Mouse (Mus musculus) adrenal gland, postnatal 25 days (tissue): ENCODE results near the gene Lysmd4. TPM values are rescaled to one million over a fixed set of nuclear protein-coding genes. Genes with fewer than 3 reads are reported as not detected.

ENCODE experiments used
- DNase-seq: peaks from one replicate; pipeline ENCODE4 v3.0.0; 2021; ENCODE audit warnings: mixed read lengths
- total RNA-seq: library from RNA; stranded (reverse); gene quantifications from 2 replicates; pipeline ENCODE4 v1.2.3, GENCODE M21; 2021

Gene Lysmd4
- total RNA-seq, 1 experiment from 2014 or later = 11.8 TPM

DNA sequence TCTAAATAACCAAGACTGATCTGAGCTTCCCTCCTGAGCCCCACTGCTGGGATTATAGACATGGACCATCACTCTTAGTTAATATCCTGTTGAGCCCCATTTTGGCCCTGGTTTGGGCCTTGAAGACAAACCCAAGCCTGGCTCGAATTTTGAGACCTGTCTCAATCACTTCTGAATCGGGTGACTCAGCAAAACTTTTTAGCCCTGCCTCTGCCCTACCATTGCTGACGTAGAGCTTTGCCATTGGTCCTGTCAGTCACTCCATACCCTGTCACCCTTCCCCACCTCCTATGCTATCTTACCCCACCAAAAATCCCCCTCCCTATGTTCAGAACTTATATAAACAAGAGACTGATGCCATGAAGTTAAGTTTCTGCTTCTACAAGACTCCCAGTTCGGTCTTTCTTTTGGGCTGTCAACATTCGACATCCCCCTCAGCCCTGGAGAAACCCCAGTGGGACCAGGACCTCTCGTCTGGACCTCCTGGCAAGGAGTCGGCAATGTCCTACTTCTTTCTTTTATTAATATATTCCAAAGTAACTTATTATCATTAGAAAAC is 119.8 kb downstream of the Lysmd4 start:
- no peak for DNase-seq

DNA sequence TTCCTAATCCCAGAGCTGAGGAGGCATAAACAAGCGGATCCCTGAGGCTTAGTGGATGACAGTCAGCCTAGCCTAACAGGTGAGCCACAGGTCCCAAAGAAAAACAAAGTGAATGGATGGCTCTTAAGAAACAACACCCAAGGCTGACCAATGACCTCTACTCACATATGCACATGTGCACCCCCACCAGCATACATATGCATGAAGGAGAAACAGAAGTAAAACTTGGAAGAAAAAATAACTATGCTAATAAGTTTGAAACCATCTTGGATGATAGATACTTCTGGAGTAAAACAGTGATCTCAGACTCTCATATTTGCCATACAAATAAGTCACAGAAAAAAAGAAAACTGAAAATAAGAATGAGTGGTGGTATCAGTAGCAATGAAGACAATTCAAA is 122.1 kb downstream of the Lysmd4 start:
- no peak for DNase-seq

DNA sequence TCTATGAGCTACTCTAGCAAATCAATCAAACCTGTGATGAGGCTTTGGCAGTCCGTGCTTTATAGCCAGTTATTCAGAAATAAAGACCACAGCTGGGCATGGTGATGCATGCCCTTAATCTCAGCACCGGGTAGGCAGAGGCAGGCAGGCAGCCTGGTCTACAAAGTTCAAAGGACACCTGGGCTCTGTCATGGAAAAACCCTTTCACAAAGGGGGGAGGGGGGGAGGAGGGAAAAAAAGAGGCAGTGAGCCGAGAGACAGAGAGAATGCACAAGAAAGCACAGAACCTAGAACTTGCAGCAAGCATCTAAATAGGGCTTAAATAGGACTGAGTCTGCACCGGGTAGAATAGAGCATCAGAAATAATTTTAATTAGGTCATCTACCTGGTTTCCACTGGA is 130.6 kb downstream of the Lysmd4 start:
- no peak for DNase-seq

DNA sequence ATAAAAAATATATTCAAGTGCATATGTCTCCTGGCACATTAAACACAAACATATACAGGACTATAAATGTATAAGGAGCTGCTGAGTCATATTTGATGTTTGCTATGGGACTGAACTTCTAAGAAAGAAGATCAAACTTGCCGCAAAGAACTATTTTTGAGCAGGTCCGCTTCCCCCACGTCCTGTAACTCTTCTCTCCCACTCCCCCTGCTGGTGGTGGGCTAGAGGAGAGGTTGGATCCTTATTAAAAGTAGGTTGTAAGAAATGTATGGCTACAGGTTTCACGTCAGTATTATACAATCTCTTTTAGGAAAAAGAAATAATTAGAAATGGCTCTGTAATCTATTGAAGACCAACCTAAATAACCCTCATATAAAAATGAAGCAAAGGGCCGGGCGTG is 131.3 kb downstream of the Lysmd4 start:
- DNase-seq = no peak

DNA sequence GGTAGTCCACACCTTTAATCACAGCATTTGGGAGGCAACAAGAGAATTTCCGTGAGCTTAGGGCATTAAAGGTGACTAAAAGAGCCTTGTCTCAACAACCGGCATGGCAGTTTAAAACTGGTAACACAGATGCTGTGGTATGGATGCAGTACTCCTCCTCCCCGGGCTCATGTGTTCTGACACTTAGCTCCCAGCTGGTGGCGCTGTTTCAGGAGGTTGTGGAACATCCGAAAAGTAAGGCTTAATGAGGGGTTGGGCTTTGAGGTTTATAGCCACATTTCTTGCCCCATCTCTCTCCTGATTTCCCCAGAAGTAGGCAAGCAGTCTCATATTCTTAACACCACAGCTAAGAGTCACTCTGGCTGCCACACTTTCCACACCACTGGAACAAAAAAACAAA is 133.5 kb downstream of the Lysmd4 start:
- DNase-seq = no peak

Other genes starting within 250 kb of the Lysmd4 start
- gene Mef2a, start 150.3 kb downstream of the Lysmd4 start, total RNA-seq = 47.8 and 57.1 TPM in 2 replicates